Mouse (Mus musculus) cerebellum, adult 2 months (tissue): Measurements from ENCODE around the gene Adam1b.

Experiments used
- CTCF ChIP-seq: fragments of 200-500 bp; IDR thresholded peaks from 2 replicates; pipeline ENCODE4 v1.5.1; 2011; ENCODE audit warnings: low read depth, mild to moderate bottlenecking, control low read depth, low read length, moderate library complexity, borderline replicate concordance; ENCODE audit not compliant: insufficient read depth
- POLR2A ChIP-seq: fragments of 200-500 bp; IDR thresholded peaks from 2 replicates; pipeline ENCODE4 v1.6.1; 2011; ENCODE audit warnings: low read length, control low read depth, borderline replicate concordance; ENCODE audit not compliant: insufficient read depth

DNA sequence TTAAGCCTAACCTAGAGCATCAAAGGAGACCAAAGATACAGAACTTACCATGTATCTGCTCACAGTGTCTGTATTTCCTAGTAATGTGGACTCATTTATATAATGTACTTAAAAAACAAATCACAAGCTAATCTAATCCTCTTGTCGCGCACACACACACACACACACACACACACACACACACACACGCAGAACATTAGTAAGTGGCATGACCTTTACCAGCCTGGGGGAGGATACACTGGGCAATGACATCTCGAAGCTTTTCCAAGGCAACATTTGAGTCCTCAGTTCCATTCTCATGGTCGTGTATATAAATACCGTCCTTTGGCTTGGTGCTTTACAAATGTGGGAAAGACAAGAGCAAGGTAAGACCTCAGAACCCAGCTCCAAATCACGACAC is 23.3 kb upstream of the Adam1b start:
- TF ChIP-seq CTCF: no peak
- no peak for TF ChIP-seq POLR2A
